Mouse (Mus musculus) CH12.LX (cell line): ENCODE results near the gene Cds1. TPM values are rescaled to one million over a fixed set of nuclear protein-coding genes. Genes with fewer than 3 reads are reported as not detected.

Source experiments
- DNase-seq: peaks from one replicate; pipeline ENCODE4 v3.0.0-alpha.2; 2013; ENCODE audit errors: extremely low read depth
- H3K27ac ChIP-seq: 2 replicates; pipeline ENCODE4 v1.5.1; 2012; ENCODE audit warnings: low read depth, mild to moderate bottlenecking, control low read depth, moderate library complexity; ENCODE audit not compliant: insufficient read depth
- H3K27me3 ChIP-seq: replicated peaks from 2 replicates; pipeline ENCODE3; 2012; ENCODE audit warnings: inconsistent platforms
- H3K36me3 ChIP-seq, 2 experiments: replicated peaks in 1 of 2; 2 replicates each; pipeline versions ENCODE3 to v1.6.1; 2012; ENCODE audit warnings: inconsistent platforms in 1 of 2, low read length in 1 of 2, mild to moderate bottlenecking in 1 of 2, mixed read lengths in 1 of 2, moderate library complexity in 1 of 2; ENCODE audit not compliant: control insufficient read depth in 1 of 2, insufficient read depth in 1 of 2
- H3K4me1 ChIP-seq, 2 experiments: 2 replicates each; pipeline ENCODE4 v1.6.1; 2012; ENCODE audit warnings: inconsistent platforms in 1 of 2, moderate library complexity in 1 of 2; ENCODE audit not compliant: insufficient read depth in 2 of 2, control insufficient read depth in 1 of 2
- H3K4me2 ChIP-seq: 2 replicates; pipeline ENCODE4 v1.6.1; 2012; ENCODE audit warnings: low read depth, mild to moderate bottlenecking, control low read depth; ENCODE audit not compliant: poor library complexity, insufficient read depth, severe bottlenecking
- H3K4me3 ChIP-seq, 3 experiments: fragments of 150-350 bp in 1 of 3; sonication (generic) in 1 of 3; replicated peaks in 1 of 3; 2 replicates each; pipeline versions ENCODE3 to v1.5.1; 2011 to 2012; ENCODE audit warnings: low read depth in 2 of 3, low read length in 2 of 3, mild to moderate bottlenecking in 2 of 3, moderate library complexity in 2 of 3, control low read depth in 1 of 3, improper control_type of control experiment in 1 of 3, inconsistent platforms in 1 of 3, mixed read lengths in 1 of 3; ENCODE audit not compliant: poor library complexity in 1 of 3
- H3K79me2 ChIP-seq: replicated peaks from 2 replicates; pipeline ENCODE4 v1.6.1; 2012; ENCODE audit warnings: mild to moderate bottlenecking, moderate library complexity; ENCODE audit not compliant: control insufficient read depth, poor library complexity, insufficient read depth, severe bottlenecking; ENCODE audit errors: extremely low read depth
- H3K9ac ChIP-seq: 2 replicates; pipeline ENCODE4 v1.6.1; 2012; ENCODE audit warnings: low read depth, mild to moderate bottlenecking, control low read depth, moderate library complexity; ENCODE audit not compliant: insufficient read depth
- H3K9me3 ChIP-seq: replicated peaks from 2 replicates; pipeline ENCODE3; 2012; ENCODE audit warnings: low read length, inconsistent platforms, mixed read lengths
- BHLHE40 ChIP-seq: IDR thresholded peaks from 2 replicates; pipeline ENCODE4 v1.6.1; 2011; ENCODE audit warnings: mild to moderate bottlenecking, low read depth, low read length, improper control_type of control experiment
- ETS1 ChIP-seq: conservative IDR thresholded peaks from 2 replicates; pipeline ENCODE4 v1.6.1; 2012; ENCODE audit warnings: low read depth, mild to moderate bottlenecking, inconsistent platforms, low read length, improper control_type of control experiment, moderate library complexity
- JUN ChIP-seq: IDR thresholded peaks from 2 replicates; pipeline ENCODE4 v1.6.1; 2011; ENCODE audit warnings: low read depth, mild to moderate bottlenecking, low read length, improper control_type of control experiment, moderate library complexity; ENCODE audit not compliant: insufficient read depth
- KAT2A ChIP-seq: IDR thresholded peaks from 2 replicates; pipeline ENCODE4 v1.6.1; 2012; ENCODE audit warnings: low read length, improper control_type of control experiment, inconsistent platforms; ENCODE audit not compliant: insufficient replicate concordance
- MYC ChIP-seq: IDR thresholded peaks from 2 replicates; pipeline ENCODE4 v1.6.1; 2011; ENCODE audit warnings: low read depth, mild to moderate bottlenecking, improper control_type of control experiment, low read length
- NELFE ChIP-seq: IDR thresholded peaks from 2 replicates; pipeline ENCODE4 v1.6.1; 2011; ENCODE audit warnings: low read depth, low read length, improper control_type of control experiment
- NRF1 ChIP-seq: IDR thresholded peaks from 2 replicates; pipeline ENCODE4 v1.6.1; 2014; ENCODE audit warnings: low read depth, mild to moderate bottlenecking, inconsistent platforms, low read length, improper control_type of control experiment, moderate library complexity
- POLR2AphosphoS2 ChIP-seq: IDR thresholded peaks from 2 replicates; pipeline ENCODE4 v1.6.1; 2011; ENCODE audit warnings: low read depth, low read length, improper control_type of control experiment
- SIN3A ChIP-seq: IDR thresholded peaks from 2 replicates; pipeline ENCODE4 v1.6.1; 2012; ENCODE audit warnings: low read length, improper control_type of control experiment, inconsistent platforms
- TBP ChIP-seq: conservative IDR thresholded peaks from 2 replicates; pipeline ENCODE4 v1.6.1; 2011; ENCODE audit warnings: low read depth, low read length, improper control_type of control experiment
- UBTF ChIP-seq: IDR thresholded peaks from 2 replicates; pipeline ENCODE4 v1.6.1; 2012; ENCODE audit warnings: low read depth, mild to moderate bottlenecking, inconsistent platforms, low read length, improper control_type of control experiment, moderate library complexity
- ZC3H11A ChIP-seq: IDR thresholded peaks from 2 replicates; pipeline ENCODE4 v1.6.1; 2012; ENCODE audit warnings: low read depth, mild to moderate bottlenecking, inconsistent platforms, low read length, improper control_type of control experiment
- ZKSCAN1 ChIP-seq: IDR thresholded peaks from 2 replicates; pipeline ENCODE4 v1.6.1; 2012; ENCODE audit warnings: low read depth, inconsistent platforms, low read length, improper control_type of control experiment, borderline replicate concordance
- ZNF384 ChIP-seq: IDR thresholded peaks from 2 replicates; pipeline ENCODE4 v1.6.1; 2012; ENCODE audit warnings: low read depth, low read length, improper control_type of control experiment, inconsistent platforms
- dilution Hi-C: fragments of 300-500 bp; cut with MboI; formaldehyde crosslinking; loops from 2 replicates; pipeline ENCODE4 v1.14.3; 2020; ENCODE audit warnings: low sequenced_read_pairs; ENCODE audit not compliant: extremely low pct_unique_long_range_greater_than_20kb, extremely low pct_ligation_motif_present
- in situ Hi-C: fragments of 300-500 bp; cut with MboI; formaldehyde crosslinking; loops from 3 replicates; pipeline ENCODE4 v1.14.3; 2019; ENCODE audit warnings: low sequenced_read_pairs, low pct_ligation_motif_present, low pct_unique_long_range_greater_than_20kb, mixed read lengths
- polyA plus RNA-seq: library from polyadenylated mRNA; unstranded; fragments of >175 nt; gene quantifications from 2 replicates; pipeline ENCODE4 v1.2.1, GENCODE M21; 2012; ENCODE audit warnings: low read depth; ENCODE audit not compliant: insufficient read length
- total RNA-seq, 2 experiments: library from RNA; depleted of rRNA; stranded (reverse); fragments of 300-350 nt in 1 of 2; fragments of >200 nt in 1 of 2; gene quantifications; 2 replicates each; pipeline ENCODE4 v1.2.3; 2012 to 2014

Cds1 gene
- total and polyA plus RNA-seq, 3 experiments, result not detected

- Histone ChIP-seq H3K9me3 (peaks cover 91% of the 10 kb centered on the region), H3K27me3 (no peaks in the 10 kb centered on the region), H3K4me2 (no peak overlapping the region), H3K4me3 (no peak overlapping the region), H3K27ac (no peak overlapping the region), H3K4me1 (no peaks in the 10 kb centered on the region), H3K36me3 (no peaks in the 10 kb centered on the region), H3K9ac (no peak overlapping the region)
- dilution Hi-C loops (no loop called here), in situ Hi-C loops (no loop called here)
- no peak for DNase-seq
- TF ChIP-seq NELFE (no peak), ZKSCAN1 (no peak), MYC (no peak), BHLHE40 (no peak), ZC3H11A (no peak), JUN (no peak), NRF1 (no peak), KAT2A (no peak), ZNF384 (no peak), SIN3A (no peak), ETS1 (no peak)
- TF ChIP-seq, all 38 proteins: peak for 0
- no peaks in the 10 kb centered on the region for H3K79me2 ChIP-seq
These were observed 56.8 kb downstream of the Cds1 start for GRCm38 (mm10) chr5:101821491-101822310.

DNA sequence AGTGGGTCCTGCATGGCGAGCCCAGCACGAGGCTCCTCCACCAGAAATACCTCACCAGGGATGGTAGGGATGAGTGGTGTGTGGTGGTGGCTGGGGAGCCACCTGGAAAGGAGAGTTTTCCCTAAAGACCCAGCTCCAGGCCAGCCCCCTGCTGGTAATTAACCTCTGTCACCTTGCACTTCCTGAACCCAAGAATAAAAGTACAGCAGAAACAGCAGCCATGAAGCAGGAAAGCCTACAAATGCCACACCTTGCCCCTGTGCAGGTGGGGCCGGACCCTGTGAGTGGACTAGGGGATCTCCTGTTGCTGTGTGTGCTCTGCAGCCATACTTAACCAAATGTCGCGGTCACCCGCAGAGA lies 57.4 kb downstream of the Cds1 start:
- no peak for TF ChIP-seq TBP
- TF ChIP-seq SIN3A, result no peak
- no peak for TF ChIP-seq UBTF
- no peak for TF ChIP-seq POLR2AphosphoS2

More for the DNA sequence above, 57.4 kb downstream of the Cds1 start:
- dilution Hi-C loops (no loop called here), in situ Hi-C loops (no loop called here)
- Histone ChIP-seq H3K4me3 (no peak overlapping the region), H3K9me3 (peaks cover 91% of the 10 kb centered on the region), H3K4me1 (no peaks in the 10 kb centered on the region), H3K27ac (no peak overlapping the region), H3K4me2 (no peak overlapping the region), H3K9ac (no peak overlapping the region), H3K79me2 (no peaks in the 10 kb centered on the region), H3K36me3 (no peaks in the 10 kb centered on the region), H3K27me3 (no peaks in the 10 kb centered on the region)
- DNase-seq, result no peak
